Mouse (Mus musculus): ENCODE data around the gene 1700021F05Rik. TPM values are rescaled to one million over a fixed set of nuclear protein-coding genes. Genes with fewer than 3 reads are reported as not detected.

1700021F05Rik gene
- polyA plus RNA-seq, 1 experiment: 10.0 TPM

DNA sequence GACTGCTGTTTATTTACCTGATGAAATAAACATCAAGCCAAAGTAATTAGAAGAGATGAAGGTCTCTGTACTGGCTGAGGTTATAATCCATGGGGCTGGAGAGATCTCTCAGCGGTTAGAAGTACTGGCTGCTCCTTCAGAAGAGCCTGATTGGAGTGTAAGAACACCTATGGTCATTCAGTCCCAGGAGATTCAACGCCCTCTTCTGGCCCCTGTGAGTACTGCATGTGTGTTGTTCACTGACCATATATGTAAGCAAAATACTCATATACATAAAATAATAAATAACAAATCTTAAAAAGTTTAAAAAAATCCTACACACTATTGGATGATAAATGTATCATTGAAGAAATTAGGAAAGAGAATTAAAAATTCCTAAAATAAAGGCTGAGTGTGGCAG is 20.0 kb upstream of the 1700021F05Rik start:
- Histone ChIP-seq H3K27ac (ENCODE audit: control insufficient read depth, insufficient read depth, low read depth, low read length) (no peak overlapping the region), H3K4me1 (ENCODE audit: control insufficient read depth, insufficient read depth, low read length) (peaks cover 3% of the 10 kb centered on the region; the same call in 1 of the 2 replicates), H3K27me3 (ENCODE audit: control insufficient read depth, insufficient read depth, low read length) (no peaks in the 10 kb centered on the region), H3K36me3 (ENCODE audit: control insufficient read depth, insufficient read depth, low read length) (no peaks in the 10 kb centered on the region), H3K4me3 (ENCODE audit: control insufficient read depth, low read depth, low read length) (no peak overlapping the region)
- TF ChIP-seq CTCF (IDR thresholded peaks at IDR 0.05; ENCODE audit: control insufficient read depth, insufficient read depth, insufficient replicate concordance, low read depth, low read length): peak; percentile 54; the same call in 1 of the 2 replicates
- TF ChIP-seq POLR2A (IDR thresholded peaks at IDR 0.05; ENCODE audit: control insufficient read depth, low read depth, low read length): no peak

DNA sequence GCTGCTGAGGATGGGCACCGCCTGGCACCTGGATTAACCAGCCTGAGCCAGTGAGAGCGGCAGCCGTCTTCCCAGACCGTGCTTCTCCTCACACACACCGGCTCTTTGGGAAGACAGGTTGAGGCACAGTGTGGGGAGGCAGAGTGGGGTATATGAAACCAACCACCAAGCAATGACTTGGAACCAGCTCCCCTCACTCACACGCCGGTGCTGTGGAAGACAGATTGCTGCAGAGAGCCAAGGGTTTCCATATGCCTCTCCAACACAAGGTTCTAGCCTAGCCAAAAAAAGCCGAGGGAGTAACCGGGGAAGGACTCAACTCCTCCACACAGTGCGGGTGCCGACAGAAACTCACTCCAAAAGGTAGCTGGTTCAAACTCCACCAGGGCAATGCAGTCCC is 18.5 kb upstream of the 1700021F05Rik start:
- Histone ChIP-seq H3K4me1 (ENCODE audit: control insufficient read depth, insufficient read depth, low read length) (peaks cover 3% of the 10 kb centered on the region; the same call in 1 of the 2 replicates), H3K36me3 (ENCODE audit: control insufficient read depth, insufficient read depth, low read length) (no peaks in the 10 kb centered on the region), H3K27me3 (ENCODE audit: control insufficient read depth, insufficient read depth, low read length) (no peaks in the 10 kb centered on the region), H3K27ac (ENCODE audit: control insufficient read depth, insufficient read depth, low read depth, low read length) (no peak overlapping the region), H3K4me3 (ENCODE audit: control insufficient read depth, low read depth, low read length) (no peak overlapping the region)
- TF ChIP-seq POLR2A (IDR thresholded peaks at IDR 0.05; ENCODE audit: control insufficient read depth, low read depth, low read length): no peak
- TF ChIP-seq CTCF (IDR thresholded peaks at IDR 0.05; ENCODE audit: control insufficient read depth, insufficient read depth, insufficient replicate concordance, low read depth, low read length): no peak

DNA sequence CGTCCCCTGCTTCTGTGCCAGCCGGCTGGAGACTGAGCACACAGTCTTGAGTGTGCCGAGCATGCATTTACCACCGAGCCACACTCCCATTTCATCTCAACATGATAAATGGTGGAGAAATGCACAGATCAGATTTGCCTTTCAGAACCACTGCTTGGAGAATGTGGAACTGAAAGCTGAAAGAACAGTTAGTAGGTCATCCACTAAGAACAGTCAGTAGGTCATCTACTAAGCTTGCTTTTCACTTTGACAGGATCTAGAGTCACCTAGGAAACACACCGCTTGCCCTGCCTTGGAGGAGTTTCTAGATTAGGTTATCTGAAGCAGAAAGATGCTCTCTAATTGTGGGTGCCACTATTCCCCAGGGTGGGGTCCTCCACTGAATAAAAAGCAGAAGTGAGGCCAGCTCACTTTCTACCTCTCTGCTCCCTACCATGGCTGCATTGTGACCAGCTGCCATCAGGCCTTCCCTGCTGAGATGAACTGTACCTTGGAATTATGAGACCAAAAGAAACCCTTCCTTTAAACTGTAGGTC is 16.9 kb upstream of the 1700021F05Rik start:
- Histone ChIP-seq H3K4me1 (ENCODE audit: control insufficient read depth, insufficient read depth, low read length) (peaks cover 3% of the 10 kb centered on the region; the same call in 1 of the 2 replicates), H3K27ac (ENCODE audit: control insufficient read depth, insufficient read depth, low read depth, low read length) (no peak overlapping the region)

DNA sequence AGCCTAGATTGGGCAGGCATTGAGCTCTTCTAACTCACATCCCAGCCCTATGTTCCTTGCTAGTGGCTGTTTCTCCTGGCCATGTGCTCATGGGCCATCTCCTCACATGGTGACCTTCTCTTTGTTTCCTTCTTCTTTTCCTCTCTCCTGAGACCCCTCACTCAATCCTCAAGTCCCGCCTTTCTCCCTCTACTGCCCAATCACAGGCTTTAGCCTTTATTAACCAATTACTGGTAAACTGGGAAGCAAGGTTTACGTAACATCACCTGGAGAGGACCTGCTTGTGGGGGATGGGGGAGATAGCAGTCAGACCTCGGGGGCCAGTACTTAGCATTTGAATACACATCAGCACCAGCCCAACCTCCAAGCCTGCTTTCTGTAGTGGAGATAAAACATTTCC is 10.6 kb upstream of the 1700021F05Rik start:
- H3K27ac ChIP-seq (ENCODE audit: control insufficient read depth, insufficient read depth, low read depth, low read length): no peak overlapping the region
- TF ChIP-seq CTCF (IDR thresholded peaks at IDR 0.05; ENCODE audit: control insufficient read depth, insufficient read depth, insufficient replicate concordance, low read depth, low read length): no peak
- no peak for TF ChIP-seq POLR2A (IDR thresholded peaks at IDR 0.05; ENCODE audit: control insufficient read depth, low read depth, low read length)
- H3K27me3 ChIP-seq (ENCODE audit: control insufficient read depth, insufficient read depth, low read length): no peaks in the 10 kb centered on the region
- H3K36me3 ChIP-seq (ENCODE audit: control insufficient read depth, insufficient read depth, low read length): no peaks in the 10 kb centered on the region
- H3K4me3 ChIP-seq (ENCODE audit: control insufficient read depth, low read depth, low read length): no peak overlapping the region
- H3K4me1 ChIP-seq (ENCODE audit: control insufficient read depth, insufficient read depth, low read length): no peaks in the 10 kb centered on the region

More for the DNA sequence above, 16.9 kb upstream of the 1700021F05Rik start:
- Histone ChIP-seq H3K36me3 (ENCODE audit: control insufficient read depth, insufficient read depth, low read length) (no peaks in the 10 kb centered on the region), H3K27me3 (ENCODE audit: control insufficient read depth, insufficient read depth, low read length) (no peaks in the 10 kb centered on the region), H3K4me3 (ENCODE audit: control insufficient read depth, low read depth, low read length) (no peak overlapping the region)
- no peak for TF ChIP-seq POLR2A (IDR thresholded peaks at IDR 0.05; ENCODE audit: control insufficient read depth, low read depth, low read length)

DNA sequence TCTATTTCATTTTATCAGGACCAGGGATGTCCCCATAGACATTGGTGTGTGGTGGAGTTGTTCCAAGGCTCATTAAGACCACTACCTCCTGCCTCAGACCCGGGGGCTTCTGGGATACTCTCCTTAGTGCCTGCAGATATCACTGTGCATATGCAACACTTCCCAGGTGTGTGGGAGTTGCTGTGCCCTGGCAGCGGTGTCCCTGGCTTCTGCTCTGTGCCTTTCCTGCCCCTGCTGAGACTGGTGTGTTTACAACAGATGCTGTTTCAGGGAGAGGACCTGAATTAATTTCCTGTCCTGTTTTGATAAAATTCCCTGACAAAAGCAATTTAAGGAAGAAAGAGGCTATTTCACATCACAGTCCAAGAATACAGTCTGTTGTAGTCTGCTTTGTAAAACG is 10.1 kb upstream of the 1700021F05Rik start:
- no peak overlapping the region for H3K4me3 ChIP-seq (ENCODE audit: control insufficient read depth, low read depth, low read length)
- no peaks in the 10 kb centered on the region for H3K36me3 ChIP-seq (ENCODE audit: control insufficient read depth, insufficient read depth, low read length)
- no peak overlapping the region for H3K27ac ChIP-seq (ENCODE audit: control insufficient read depth, insufficient read depth, low read depth, low read length)
- no peaks in the 10 kb centered on the region for H3K27me3 ChIP-seq (ENCODE audit: control insufficient read depth, insufficient read depth, low read length)
- H3K4me1 ChIP-seq (ENCODE audit: control insufficient read depth, insufficient read depth, low read length): no peaks in the 10 kb centered on the region
- no peak for TF ChIP-seq CTCF (IDR thresholded peaks at IDR 0.05; ENCODE audit: control insufficient read depth, insufficient read depth, insufficient replicate concordance, low read depth, low read length)
- TF ChIP-seq POLR2A (IDR thresholded peaks at IDR 0.05; ENCODE audit: control insufficient read depth, low read depth, low read length): no peak

DNA sequence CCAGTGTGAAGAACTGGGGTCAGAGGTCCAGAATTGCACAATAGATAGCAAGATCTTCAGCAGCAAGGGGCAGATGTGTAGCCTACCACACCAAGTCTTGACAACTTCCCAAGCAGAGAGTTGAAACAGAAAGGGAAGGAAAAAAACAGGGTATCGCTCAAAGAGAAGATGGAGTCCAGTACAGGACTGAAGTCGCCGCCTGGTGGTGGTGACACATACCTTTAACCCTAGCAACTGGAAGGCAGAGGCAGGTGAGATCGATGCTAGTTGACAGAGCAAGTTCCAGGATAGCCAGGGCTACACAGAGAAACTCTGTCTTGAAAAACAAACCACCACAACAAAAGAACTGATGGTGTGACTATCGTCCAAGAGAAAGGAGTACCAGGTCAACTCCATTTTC is 8.6 kb upstream of the 1700021F05Rik start:
- Histone ChIP-seq H3K4me1 (ENCODE audit: control insufficient read depth, insufficient read depth, low read length) (no peaks in the 10 kb centered on the region), H3K27me3 (ENCODE audit: control insufficient read depth, insufficient read depth, low read length) (no peaks in the 10 kb centered on the region), H3K4me3 (ENCODE audit: control insufficient read depth, low read depth, low read length) (no peak overlapping the region), H3K27ac (ENCODE audit: control insufficient read depth, insufficient read depth, low read depth, low read length) (no peak overlapping the region), H3K36me3 (ENCODE audit: control insufficient read depth, insufficient read depth, low read length) (no peaks in the 10 kb centered on the region)
- TF ChIP-seq POLR2A (IDR thresholded peaks at IDR 0.05; ENCODE audit: control insufficient read depth, low read depth, low read length): no peak
- no peak for TF ChIP-seq CTCF (IDR thresholded peaks at IDR 0.05; ENCODE audit: control insufficient read depth, insufficient read depth, insufficient replicate concordance, low read depth, low read length)

DNA sequence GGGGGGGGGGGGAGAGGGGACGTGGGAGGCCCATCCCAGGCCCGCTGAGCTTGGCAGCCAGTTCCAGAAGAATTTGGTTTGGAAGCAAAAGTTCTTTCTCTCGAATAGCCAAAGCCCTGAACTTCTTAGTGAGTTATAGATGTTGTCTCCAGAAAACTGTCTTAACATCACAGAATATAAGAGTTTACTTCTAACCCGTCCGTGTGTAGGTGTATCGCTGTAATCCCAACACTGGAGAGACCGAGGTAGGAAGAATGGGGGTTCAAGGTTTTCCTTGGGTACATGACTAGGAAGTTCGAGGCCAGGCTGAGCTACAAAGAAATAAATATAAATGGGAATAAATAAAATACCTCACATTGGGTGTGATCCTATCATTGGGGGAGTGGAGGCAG is 355 bp upstream of the 1700021F05Rik start:
- Histone ChIP-seq H3K27ac (ENCODE audit: control insufficient read depth, insufficient read depth, low read depth, low read length) (no peak overlapping the region), H3K4me3 (ENCODE audit: control insufficient read depth, low read depth, low read length) (no peak overlapping the region), H3K27me3 (ENCODE audit: control insufficient read depth, insufficient read depth, low read length) (no peaks in the 10 kb centered on the region), H3K4me1 (ENCODE audit: control insufficient read depth, insufficient read depth, low read length) (no peaks in the 10 kb centered on the region; the same call in 1 of the 2 replicates), H3K36me3 (ENCODE audit: control insufficient read depth, insufficient read depth, low read length) (no peaks in the 10 kb centered on the region)
- TF ChIP-seq CTCF (IDR thresholded peaks at IDR 0.05; ENCODE audit: control insufficient read depth, insufficient read depth, insufficient replicate concordance, low read depth, low read length) (no peak), POLR2A (IDR thresholded peaks at IDR 0.05; ENCODE audit: control insufficient read depth, low read depth, low read length) (no peak)
